Mouse (Mus musculus) gastrocnemius, adult 2 months (tissue): Measurements from ENCODE around the gene Klhdc9. TPM values are rescaled to one million over a fixed set of nuclear protein-coding genes. Genes with fewer than 3 reads are reported as not detected.

Source experiments
- DNase-seq: peaks from one replicate; pipeline ENCODE4 v3.0.0; 2022
- H3K27ac ChIP-seq: fragments of 200-600 bp; 2 replicates; pipeline ENCODE4 v1.8.1; 2022; ENCODE audit warnings: mild to moderate bottlenecking
- H3K4me3 ChIP-seq: fragments of 200-600 bp; 2 replicates; pipeline ENCODE4 v1.8.1; 2022; ENCODE audit warnings: mild to moderate bottlenecking, moderate library complexity
- CTCF ChIP-seq: fragments of 200-600 bp; IDR thresholded peaks from 2 replicates; pipeline ENCODE4 v1.8.1; 2022; ENCODE audit warnings: antibody characterized with exemption, mild to moderate bottlenecking, moderate library complexity
- intact Hi-C: fragments of 180-260 bp; cut with DNase I; formaldehyde crosslinking; loops from one replicate; pipeline ENCODE4 v1.15.1; 2025
- long read RNA-seq, 2 experiments: library from polyadenylated mRNA; stranded (forward); transcript quantifications; one replicate each; pipeline ENCODE4 v2.0.0; 2021
- total RNA-seq, 2 experiments: library from RNA; stranded (reverse); gene quantifications; 2 replicates each; pipeline ENCODE4 v1.2.3; 2021

Gene Klhdc9
- total RNA-seq = not detected
- long read RNA-seq, experiment 1 = 0 reads
- long read RNA-seq, experiment 2 = 0 reads

DNA sequence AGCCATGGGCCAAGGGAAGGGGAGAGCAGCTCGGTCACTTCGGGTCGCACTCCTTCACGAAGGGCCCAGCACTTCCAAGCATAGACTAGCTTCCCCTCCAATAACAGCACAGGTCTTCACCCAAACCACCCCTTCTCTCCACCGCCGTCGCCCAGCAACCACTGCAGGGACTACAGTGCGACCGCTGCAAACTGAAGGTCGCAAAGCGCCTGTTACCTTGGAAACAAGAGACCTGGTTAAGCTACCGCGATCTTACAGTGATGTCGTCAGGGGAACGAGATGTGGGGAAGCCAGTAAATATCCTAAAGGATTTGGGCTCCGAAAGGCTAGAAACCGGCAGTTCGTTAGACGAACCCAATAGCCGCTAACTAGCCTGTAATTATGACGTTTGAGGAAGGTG, at the start of gene Klhdc9:
Klhdc9 (minus strand) TSS at position 143 of the 400 bp plus-strand sequence.
- intact Hi-C loops = loop anchor here (5.0 to 10.0 kb wide), 3 partner anchors 52 to 204 kb away; partner anchors contain the start of gene Usf1
- Histone ChIP-seq H3K27ac (peak within 1 kb of the TSS; percentile 77), H3K4me3 (peak within 1 kb of the TSS; percentile 72)
- peak; percentile 86 for DNase-seq
- no peak for TF ChIP-seq CTCF

DNA sequence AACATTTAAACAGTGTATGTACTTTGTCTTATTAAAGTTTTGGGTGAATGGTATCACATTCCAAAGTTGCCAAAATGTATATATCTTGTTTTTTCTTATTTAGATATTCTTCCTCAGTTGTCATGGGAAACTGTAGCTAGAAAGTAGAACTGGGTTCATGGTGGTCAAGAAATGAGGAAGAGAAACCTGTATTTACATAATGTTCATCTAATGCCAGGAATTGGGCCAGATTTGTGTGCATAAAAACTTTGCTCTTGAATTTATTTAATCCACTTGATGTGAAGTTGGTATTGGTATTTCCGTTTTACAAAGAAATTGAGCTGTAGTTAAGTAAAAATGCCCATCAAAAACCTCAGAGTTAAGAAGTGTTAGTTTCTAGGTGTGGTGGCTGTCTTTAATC, 49.6 kb upstream of the Klhdc9 start:
- DNase-seq = no peak
- intact Hi-C loops = loop anchor here (5.0 to 10.0 kb wide), 2 partner anchors 48 to 65 kb away; partner anchors contain the start of gene Klhdc9
- Histone ChIP-seq H3K27ac (peak overlapping the region; percentile 98; the same call in 1 of the 2 replicates), H3K4me3 (no peak overlapping the region)
- no peak for TF ChIP-seq CTCF

DNA sequence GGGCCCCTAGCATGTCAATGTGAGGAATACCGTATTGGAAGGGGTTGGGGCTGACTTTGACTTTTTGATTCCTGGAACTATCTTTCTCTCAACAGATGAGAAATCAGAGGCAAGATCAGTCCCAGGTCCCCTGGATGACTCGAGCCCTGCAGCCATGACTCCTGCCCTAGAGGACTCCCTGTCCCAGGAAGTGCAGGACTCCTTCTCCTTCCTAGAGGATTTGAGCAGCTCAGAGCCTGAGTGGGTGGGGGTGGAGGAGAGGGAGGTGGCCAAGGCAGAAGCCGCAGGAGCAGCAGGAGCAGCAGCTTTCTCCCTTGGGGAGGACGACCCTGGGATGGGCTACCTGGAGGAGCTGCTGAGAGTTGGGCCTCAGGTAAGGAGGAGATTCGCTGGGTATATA, 46.7 kb upstream of the Klhdc9 start:
- no peak for DNase-seq
- Histone ChIP-seq H3K4me3 (no peak overlapping the region), H3K27ac (no peak overlapping the region)
- TF ChIP-seq CTCF = no peak
- intact Hi-C loops = no loop called here

DNA sequence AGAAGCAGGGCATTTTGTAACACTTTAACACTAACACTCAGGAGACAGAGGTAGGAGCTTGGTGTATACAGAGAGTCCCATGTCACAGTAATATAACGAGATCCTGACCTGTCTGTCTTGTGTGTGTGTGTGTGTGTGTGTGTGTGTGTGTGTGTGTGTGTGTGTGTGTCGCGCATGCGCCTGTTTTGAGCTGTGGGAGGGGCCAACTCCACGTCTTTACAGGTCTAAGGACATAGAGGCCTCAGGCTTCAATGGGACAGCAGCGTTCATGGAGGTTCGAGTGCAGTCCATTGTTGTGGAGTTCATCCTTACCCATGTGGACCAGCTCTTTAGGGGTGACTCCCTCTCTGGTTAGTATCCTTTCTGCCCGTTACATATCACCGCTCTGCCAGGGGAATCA, 42.4 kb upstream of the Klhdc9 start:
- H3K4me3 ChIP-seq = no peak overlapping the region
- intact Hi-C loops = no loop called here
- no peak for TF ChIP-seq CTCF
- H3K27ac ChIP-seq = no peak overlapping the region
- no peak for DNase-seq

DNA sequence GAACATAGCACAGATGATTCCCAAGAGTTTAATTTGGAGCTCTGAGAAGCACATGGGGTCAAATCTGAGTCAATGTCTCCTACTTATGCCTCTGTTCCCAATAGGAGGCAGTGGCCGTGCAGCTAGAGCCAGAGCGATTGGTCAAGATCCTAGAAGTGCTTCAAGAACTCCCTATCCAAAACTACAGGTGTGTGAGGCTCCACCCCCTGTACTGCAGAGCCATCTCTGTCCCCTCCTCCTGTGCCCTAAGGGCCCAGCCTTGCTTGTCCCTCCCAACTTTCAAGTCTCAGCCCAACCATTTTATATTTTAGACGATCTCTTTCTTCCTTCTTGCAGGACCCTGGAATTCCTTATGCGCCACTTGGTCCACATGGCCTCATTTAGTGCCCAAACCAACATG, 41.2 kb upstream of the Klhdc9 start:
- Histone ChIP-seq H3K4me3 (no peak overlapping the region), H3K27ac (no peak overlapping the region)
- intact Hi-C loops = no loop called here
- DNase-seq = no peak
- no peak for TF ChIP-seq CTCF

DNA sequence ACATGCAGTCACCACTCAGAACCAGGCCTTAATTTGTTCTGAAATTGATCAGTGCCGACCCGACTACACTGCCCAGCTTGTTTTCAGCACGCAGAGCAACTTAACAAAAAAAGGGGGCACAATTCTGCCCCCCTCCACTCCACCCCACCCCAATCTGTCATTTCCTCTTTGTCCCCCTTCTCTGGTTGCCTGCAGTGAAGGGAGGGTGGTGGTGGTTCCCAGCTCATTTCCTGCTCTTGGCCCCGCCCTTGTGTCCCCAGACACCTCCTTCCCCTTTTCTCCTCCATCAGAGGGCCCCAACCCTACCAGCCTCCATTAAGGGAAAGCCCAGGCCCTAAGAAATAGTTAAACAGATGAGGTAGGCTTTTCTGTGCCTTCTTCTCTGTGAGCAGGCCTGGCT, 29.5 kb upstream of the Klhdc9 start:
- intact Hi-C loops = no loop called here
- no peak for TF ChIP-seq CTCF
- H3K4me3 ChIP-seq = peak overlapping the region; percentile 45
- H3K27ac ChIP-seq = peak overlapping the region; percentile 54
- peak; percentile 36 for DNase-seq

DNA sequence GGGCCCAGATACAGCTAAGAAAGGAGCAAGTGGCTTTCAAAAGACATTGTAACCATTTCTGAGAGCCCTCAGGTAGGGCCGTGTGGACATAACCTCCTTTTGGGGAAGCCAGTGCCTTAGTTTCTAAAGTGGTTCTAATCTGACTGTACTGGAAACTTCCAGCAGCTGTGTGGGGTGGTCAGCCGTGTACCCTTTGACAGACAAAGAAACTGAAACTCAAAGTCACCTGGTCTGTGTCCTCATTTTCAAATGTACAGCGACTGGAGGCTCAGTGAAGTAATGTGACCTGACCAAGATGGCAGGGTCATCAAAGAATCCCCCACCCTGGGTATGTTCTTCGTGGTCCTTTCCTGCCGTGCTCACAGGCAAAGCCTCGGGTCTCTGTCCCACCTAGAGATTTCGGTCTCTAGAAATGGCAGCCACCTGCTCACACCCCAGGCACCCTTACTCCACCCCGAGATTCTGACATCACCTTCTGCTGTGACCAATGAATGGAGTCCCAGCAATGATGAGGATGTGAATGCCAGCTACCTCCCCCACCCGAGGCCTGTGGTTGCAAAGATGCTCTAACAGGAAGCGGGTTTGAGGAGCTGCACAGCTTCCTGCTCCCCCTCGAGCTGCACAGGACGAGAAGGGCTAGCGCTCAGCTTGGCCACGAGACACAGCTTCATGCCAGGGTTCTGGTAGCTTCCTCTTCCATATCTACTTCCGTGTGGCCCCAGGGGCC, 27.9 kb upstream of the Klhdc9 start, which contains the start of gene Arhgap30:
Arhgap30 (plus strand) TSS at position 579 of the 727 bp plus-strand sequence.
- DNase-seq = peak; percentile 43
- intact Hi-C loops = no loop called here
- peak within 1 kb of the TSS; percentile 45 for H3K4me3 ChIP-seq
- peak within 1 kb of the TSS; percentile 54 for H3K27ac ChIP-seq
- no peak for TF ChIP-seq CTCF

DNA sequence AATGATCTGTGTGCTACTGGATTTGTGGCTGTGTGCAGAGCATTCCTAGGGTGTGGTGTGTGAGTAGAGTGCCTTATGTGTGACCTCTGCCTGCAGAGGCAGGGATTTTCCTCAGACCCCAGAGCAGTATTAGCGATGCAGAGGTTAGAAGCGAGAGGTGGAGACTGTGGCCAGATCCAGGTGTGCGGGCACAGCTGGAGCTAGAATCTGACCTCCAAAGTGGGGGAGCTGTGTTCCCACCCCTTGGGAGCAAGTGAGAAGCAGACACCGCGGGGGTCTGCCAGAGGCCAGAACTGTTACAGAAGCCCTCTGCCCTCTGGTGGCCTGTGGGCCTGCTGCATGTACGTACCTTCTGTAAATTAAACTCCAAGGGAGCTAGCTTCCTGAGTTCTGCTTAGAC, 26.5 kb upstream of the Klhdc9 start:
- no peak overlapping the region for H3K4me3 ChIP-seq
- no peak for DNase-seq
- H3K27ac ChIP-seq = no peak overlapping the region
- intact Hi-C loops = no loop called here
- peak; percentile 33; the same call in 1 of the 2 replicates for TF ChIP-seq CTCF

DNA sequence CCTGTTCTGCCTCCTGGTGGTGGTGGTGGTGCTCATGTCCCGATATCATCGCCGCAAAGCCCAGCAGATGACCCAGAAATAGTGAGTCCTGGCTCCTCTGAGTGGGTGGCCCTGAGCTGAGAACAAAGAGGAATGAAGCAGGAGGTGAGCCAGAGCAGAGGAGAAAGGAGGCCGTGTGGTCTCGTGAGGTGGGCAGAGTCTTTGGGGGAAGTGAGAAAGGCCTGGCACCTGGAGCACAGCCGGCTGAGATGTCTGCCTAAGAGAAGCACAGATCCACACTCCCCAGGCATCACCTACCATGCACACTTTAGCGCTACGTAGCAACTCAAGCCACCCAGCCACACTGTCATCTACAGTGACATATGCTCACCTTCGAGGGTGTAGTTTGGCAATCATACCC, 24.6 kb upstream of the Klhdc9 start:
- H3K27ac ChIP-seq = no peak overlapping the region
- no peak for TF ChIP-seq CTCF
- no peak for DNase-seq
- H3K4me3 ChIP-seq = no peak overlapping the region
- intact Hi-C loops = no loop called here

DNA sequence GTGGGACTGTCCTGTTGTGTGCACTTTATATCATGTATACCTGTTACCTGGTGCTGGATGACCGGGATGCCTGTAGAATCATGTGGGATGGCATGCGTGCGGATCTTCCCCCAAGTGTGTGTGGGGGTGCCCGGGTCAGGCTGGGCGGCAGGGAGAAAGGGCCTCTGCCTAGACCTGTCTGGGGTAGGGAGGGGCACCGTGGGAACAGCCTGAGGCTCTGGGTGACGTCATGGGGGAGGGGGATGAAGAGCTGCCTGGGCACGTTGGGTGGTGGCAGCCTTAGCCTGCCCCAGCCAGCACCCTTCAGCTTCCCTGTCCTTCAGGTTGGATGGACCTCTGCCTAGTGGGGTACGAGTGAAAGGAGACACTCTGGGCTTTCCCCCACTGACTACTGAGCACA, 23.8 kb upstream of the Klhdc9 start:
- intact Hi-C loops = no loop called here
- DNase-seq = no peak
- H3K4me3 ChIP-seq = no peak overlapping the region
- TF ChIP-seq CTCF = no peak
- no peak overlapping the region for H3K27ac ChIP-seq

DNA sequence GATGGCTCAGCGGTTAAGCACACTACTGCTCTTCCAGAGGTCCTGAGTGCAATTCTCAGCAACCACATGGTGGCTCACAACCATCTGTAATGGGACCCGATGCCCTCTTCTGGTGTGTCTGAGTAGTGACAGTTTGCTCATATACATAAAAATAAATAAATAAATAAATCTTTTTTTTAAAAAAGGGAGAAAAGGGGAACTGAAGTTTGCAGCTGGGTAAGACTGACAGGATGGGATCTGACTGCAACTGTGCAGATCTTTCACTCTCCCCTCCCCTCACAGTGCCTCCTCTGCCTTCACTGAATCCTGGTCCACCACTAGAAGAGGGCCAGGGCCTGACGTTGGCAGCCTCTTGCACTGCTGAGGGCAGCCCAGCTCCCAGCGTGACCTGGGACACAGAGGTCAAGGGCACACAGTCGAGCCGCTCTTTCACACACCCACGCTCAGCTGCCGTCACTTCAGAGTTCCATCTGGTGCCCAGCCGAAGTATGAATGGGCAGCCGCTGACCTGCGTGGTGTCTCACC, 21.6 kb upstream of the Klhdc9 start:
- TF ChIP-seq CTCF = peak; percentile 3; the same call in 1 of the 2 replicates
- no peak overlapping the region for H3K27ac ChIP-seq
- intact Hi-C loops = no loop called here
- no peak for DNase-seq
- no peak overlapping the region for H3K4me3 ChIP-seq

DNA sequence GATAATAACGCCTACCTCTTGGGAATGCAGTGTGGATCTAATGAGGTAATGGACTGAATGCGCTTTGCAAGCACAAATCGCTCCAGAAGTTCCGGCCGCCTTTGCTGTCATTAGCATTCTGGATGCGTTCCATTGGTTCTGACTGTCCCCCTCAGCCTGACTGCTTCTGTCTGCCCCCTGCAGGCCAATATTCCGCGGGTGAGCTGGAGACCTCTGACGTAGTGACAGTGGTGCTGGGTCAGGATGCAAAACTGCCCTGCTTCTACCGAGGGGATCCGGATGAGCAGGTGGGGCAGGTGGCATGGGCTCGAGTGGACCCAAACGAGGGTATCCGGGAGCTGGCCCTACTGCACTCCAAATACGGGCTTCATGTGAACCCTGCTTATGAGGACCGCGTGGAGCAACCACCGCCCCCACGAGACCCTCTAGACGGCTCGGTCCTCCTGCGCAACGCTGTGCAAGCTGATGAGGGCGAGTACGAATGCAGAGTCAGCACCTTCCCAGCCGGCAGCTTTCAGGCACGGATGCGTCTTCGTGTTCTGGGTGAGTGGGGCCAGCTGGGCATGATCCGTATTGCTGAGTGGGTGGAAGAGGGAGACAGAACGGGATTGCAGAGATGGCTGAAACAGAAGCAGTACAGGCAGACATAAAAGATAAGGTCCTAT, 19.5 kb upstream of the Klhdc9 start:
- intact Hi-C loops = no loop called here

DNA sequence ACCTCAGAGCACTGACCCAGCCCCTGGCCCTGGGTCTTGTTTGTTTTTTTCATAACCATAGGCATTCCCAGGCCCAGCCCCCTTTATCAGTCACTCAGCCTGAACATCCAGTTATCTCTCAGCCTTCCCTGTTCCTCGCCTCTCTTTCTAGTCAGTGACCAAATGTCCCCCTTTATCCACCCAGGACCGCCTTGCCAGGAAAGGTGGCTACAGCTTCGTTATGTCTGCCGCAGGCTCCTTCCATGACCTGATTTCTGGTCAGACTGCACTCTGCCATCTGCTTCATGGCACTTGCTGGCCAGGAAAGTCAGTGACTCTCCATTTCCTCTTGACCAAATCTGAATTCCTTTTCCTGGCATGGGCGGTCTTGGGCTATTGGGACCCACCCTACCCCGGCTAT, 17.7 kb upstream of the Klhdc9 start:
- DNase-seq = no peak
- intact Hi-C loops = no loop called here
- no peak for TF ChIP-seq CTCF
- H3K4me3 ChIP-seq = no peak overlapping the region
- no peak overlapping the region for H3K27ac ChIP-seq

More for the DNA sequence above, 19.5 kb upstream of the Klhdc9 start:
- Histone ChIP-seq H3K4me3 (peak overlapping the region; percentile 53), H3K27ac (no peak overlapping the region)
- TF ChIP-seq CTCF = peak; percentile 73
- DNase-seq = peak; percentile 82
